Mouse (Mus musculus) lung, embryonic 16.5 days (tissue): ENCODE results near the gene Tnik. TPM values are rescaled to one million over a fixed set of nuclear protein-coding genes. Genes with fewer than 3 reads are reported as not detected.

Experiments used
- ATAC-seq: fragments of 200-750 bp; cut with Nextera tagmentation; 2 replicates; pipeline ENCODE4 v1.8.0; 2017; ENCODE audit warnings: low read depth, mild to moderate bottlenecking, moderate library complexity
- H3K27ac ChIP-seq: fragments of 300-500 bp; sonication (generic); 2 replicates; pipeline ENCODE4 v1.5.1; 2014; ENCODE audit warnings: mild to moderate bottlenecking, control low read depth, low read length
- H3K27me3 ChIP-seq: fragments of 300-500 bp; sonication (generic); 2 replicates; pipeline ENCODE4 v1.6.1; 2014; ENCODE audit warnings: low read depth, low read length, mixed read lengths; ENCODE audit not compliant: control insufficient read depth, insufficient read depth
- H3K36me3 ChIP-seq: fragments of 300-500 bp; sonication (generic); 2 replicates; pipeline ENCODE4 v1.6.1; 2014; ENCODE audit warnings: low read length; ENCODE audit not compliant: control insufficient read depth, insufficient read depth
- H3K4me1 ChIP-seq: fragments of 300-500 bp; sonication (generic); replicated peaks from 2 replicates; pipeline ENCODE4 v1.6.1; 2014; ENCODE audit warnings: low read length, mixed read lengths; ENCODE audit not compliant: control insufficient read depth, insufficient read depth
- H3K4me2 ChIP-seq: fragments of 300-500 bp; sonication (generic); 2 replicates; pipeline ENCODE4 v1.6.1; 2014; ENCODE audit warnings: low read depth, low read length, control low read depth
- H3K4me3 ChIP-seq: fragments of 300-500 bp; sonication (generic); 2 replicates; pipeline ENCODE4 v1.5.1; 2014; ENCODE audit warnings: mild to moderate bottlenecking, low read length, control low read depth
- H3K9ac ChIP-seq: fragments of 300-500 bp; sonication (generic); 2 replicates; pipeline ENCODE4 v1.6.1; 2014; ENCODE audit warnings: low read length, control low read depth
- H3K9me3 ChIP-seq: fragments of 300-500 bp; sonication (generic); 2 replicates; pipeline ENCODE4 v1.6.1; 2016; ENCODE audit warnings: low read length; ENCODE audit not compliant: control insufficient read depth
- WGBS: fragments of 180-500 bp; shearing (Covaris S2); extraction: QIAGEN DNeasy Blood & Tissue Kit; methylation state at CpG from one replicate; pipeline ENCODE4 v1.1.7; 2014; 5-methylcytosine and 5-hydroxymethylcytosine counted together
- polyA plus RNA-seq: library from polyadenylated mRNA; unstranded; fragments of >200 nt; fragmentation: Nextera tagmentation; extraction: Ambion mirVana; gene quantifications from 2 replicates; pipeline ENCODE4 v1.2.1, GENCODE M21; 2015

The Tnik gene
- polyA plus RNA-seq, 1 experiment from 2014 or later = 10.4 TPM

DNA sequence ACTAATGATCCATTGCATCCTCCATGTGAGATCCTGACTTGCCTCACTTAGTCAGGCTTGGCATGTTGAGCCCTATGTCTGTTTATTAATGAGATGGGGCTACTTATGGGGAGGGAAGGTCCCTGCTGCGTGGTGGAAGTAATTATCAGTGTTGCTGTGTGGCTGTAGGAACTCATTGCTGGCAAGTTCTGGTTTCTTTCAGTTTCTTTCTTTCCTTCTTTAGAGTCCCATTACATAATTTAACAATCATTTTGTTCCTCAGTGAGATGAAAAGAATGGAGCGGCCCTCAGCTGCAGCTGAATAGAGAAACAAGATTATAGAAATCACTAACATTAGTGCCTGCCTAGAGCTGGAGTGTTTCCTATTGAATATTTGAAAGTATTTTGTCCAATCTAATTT, 263.7 kb downstream of the Tnik start:
- Histone ChIP-seq H3K27ac (no peak overlapping the region), H3K9me3 (no peaks in the 10 kb centered on the region), H3K4me3 (no peak overlapping the region), H3K36me3 (no peaks in the 10 kb centered on the region), H3K4me2 (no peak overlapping the region), H3K9ac (no peak overlapping the region), H3K4me1 (peaks cover 7% of the 10 kb centered on the region; the same call in 1 of the 2 replicates), H3K27me3 (no peaks in the 10 kb centered on the region)
- ATAC-seq = no peak; the same call in 1 of the 2 replicates
- WGBS = 73% methylated on average over 2 of the region's 2 CpGs

DNA sequence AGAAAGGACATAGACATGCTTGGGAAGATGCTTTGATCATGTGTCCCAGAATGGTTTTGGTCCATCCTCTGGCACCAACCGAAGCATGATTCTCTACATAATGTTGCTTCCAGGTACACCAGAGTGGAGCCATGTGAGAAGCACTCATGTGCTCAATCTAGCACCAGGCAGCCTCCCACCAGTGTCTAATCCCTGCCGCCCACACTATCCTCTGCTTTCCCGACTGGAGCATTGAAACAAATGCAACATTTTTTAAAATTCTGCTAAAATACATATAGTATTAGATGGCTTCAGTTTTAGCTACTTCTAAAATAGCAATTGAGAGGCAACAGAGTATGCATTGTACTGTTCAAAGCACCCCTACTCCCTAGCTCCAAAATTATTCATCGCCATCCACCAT, 264.2 kb downstream of the Tnik start:
- no peak overlapping the region for H3K27ac ChIP-seq
- H3K4me2 ChIP-seq = no peak overlapping the region
- H3K4me1 ChIP-seq = peaks cover 7% of the 10 kb centered on the region; the same call in 1 of the 2 replicates
- 92% methylated on average over 4 of the region's 4 CpGs for WGBS
- no peaks in the 10 kb centered on the region for H3K27me3 ChIP-seq
- H3K9ac ChIP-seq = no peak overlapping the region
- no peak for ATAC-seq
- H3K4me3 ChIP-seq = no peak overlapping the region
- H3K36me3 ChIP-seq = no peaks in the 10 kb centered on the region
- H3K9me3 ChIP-seq = no peaks in the 10 kb centered on the region

DNA sequence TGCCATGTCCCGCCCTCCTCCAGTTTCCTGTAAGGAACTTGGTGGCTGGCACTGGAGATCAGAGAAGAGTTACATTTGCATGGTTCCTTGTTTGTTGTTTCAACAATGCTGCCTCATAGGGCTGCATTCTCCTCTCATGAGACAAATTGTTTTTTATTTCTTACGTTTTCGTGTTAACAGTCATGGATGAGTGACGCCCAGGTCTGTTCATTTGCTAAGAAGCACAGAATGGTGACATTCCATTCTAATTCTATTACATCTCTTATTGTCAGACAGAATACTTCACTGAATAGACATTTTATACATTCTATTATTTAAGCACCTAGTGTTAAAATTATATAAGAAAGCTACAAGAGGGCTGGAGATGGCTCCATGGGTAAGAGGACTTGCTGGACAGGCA, 266.5 kb downstream of the Tnik start:
- Histone ChIP-seq H3K9me3 (no peaks in the 10 kb centered on the region), H3K4me2 (no peak overlapping the region), H3K27me3 (no peaks in the 10 kb centered on the region), H3K4me1 (no peaks in the 10 kb centered on the region), H3K9ac (no peak overlapping the region), H3K36me3 (no peaks in the 10 kb centered on the region), H3K4me3 (no peak overlapping the region), H3K27ac (no peak overlapping the region)
- 90% methylated on average over 4 of the region's 4 CpGs for WGBS
- ATAC-seq = no peak

GRCm38 (mm10) chr3:28531294-28531956, 268.4 kb downstream of the Tnik start:
- no peak overlapping the region for H3K9ac ChIP-seq
- no peaks in the 10 kb centered on the region for H3K4me1 ChIP-seq
- H3K4me3 ChIP-seq = no peak overlapping the region
- H3K4me2 ChIP-seq = no peak overlapping the region
- ATAC-seq = no peak
- no peaks in the 10 kb centered on the region for H3K36me3 ChIP-seq
- no peak overlapping the region for H3K27ac ChIP-seq
- H3K9me3 ChIP-seq = no peaks in the 10 kb centered on the region
- H3K27me3 ChIP-seq = no peaks in the 10 kb centered on the region
- WGBS = 71% methylated on average over 15 of the region's 15 CpGs

DNA sequence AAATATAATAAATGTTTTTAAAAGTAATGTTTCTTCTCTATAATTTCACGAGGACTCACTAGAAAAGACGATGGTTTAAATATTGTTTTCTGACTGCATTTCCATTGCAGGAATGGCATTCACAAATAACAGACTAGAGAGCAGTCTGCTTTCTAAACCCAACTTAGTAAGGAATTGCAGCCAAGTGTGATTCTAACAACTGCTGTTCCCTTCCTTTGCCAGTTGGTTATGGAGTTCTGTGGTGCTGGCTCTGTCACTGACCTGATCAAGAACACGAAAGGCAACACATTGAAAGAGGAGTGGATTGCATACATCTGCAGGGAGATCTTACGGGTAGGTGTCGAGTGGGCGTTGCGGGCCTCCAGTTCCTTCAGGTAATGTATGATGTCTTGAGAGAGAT, 269.7 kb downstream of the Tnik start:
- H3K4me1 ChIP-seq = no peaks in the 10 kb centered on the region
- H3K4me3 ChIP-seq = no peak overlapping the region
- H3K9ac ChIP-seq = no peak overlapping the region
- H3K27me3 ChIP-seq = no peaks in the 10 kb centered on the region
- no peak overlapping the region for H3K27ac ChIP-seq
- H3K36me3 ChIP-seq = no peaks in the 10 kb centered on the region
- ATAC-seq = no peak
- WGBS = 92% methylated on average over 7 of the region's 7 CpGs
- H3K4me2 ChIP-seq = no peak overlapping the region
- H3K9me3 ChIP-seq = no peaks in the 10 kb centered on the region

DNA sequence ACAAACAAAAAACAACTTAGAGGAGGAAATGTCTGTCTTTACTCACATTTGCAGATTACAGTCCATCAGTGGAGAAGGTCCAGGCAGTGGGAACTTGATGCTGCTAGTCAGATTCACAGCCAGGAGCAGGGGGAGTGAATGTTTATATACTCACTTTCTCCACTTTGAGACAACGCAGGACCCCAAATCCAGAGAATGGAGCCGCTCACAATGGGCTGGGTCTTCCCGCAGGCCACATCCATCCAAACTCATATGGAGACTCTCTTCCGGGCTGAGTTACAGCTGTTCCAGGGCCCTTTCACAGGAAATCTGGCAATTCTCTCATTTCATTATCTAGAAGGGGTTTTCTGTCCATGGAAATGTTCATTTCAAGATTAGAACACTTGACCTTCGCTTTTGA, 277.1 kb downstream of the Tnik start:
- no peak overlapping the region for H3K4me3 ChIP-seq
- H3K36me3 ChIP-seq = no peaks in the 10 kb centered on the region
- no peak overlapping the region for H3K9ac ChIP-seq
- no peak overlapping the region for H3K27ac ChIP-seq
- WGBS = 82% methylated on average over 5 of the region's 5 CpGs
- no peak for ATAC-seq
- no peaks in the 10 kb centered on the region for H3K4me1 ChIP-seq
- H3K4me2 ChIP-seq = no peak overlapping the region
- no peaks in the 10 kb centered on the region for H3K9me3 ChIP-seq
- no peaks in the 10 kb centered on the region for H3K27me3 ChIP-seq

- 93% methylated on average over 3 of the region's 3 CpGs for WGBS
- H3K4me1 ChIP-seq = no peaks in the 10 kb centered on the region
These were observed 279.9 kb downstream of the Tnik start for GRCm38 (mm10) chr3:28542941-28543340.

GRCm38 (mm10) chr3:28543380-28543984, 280.5 kb downstream of the Tnik start:
- 65% methylated on average over 10 of the region's 10 CpGs for WGBS
- Histone ChIP-seq H3K36me3 (no peaks in the 10 kb centered on the region), H3K9me3 (no peaks in the 10 kb centered on the region), H3K9ac (no peak overlapping the region), H3K4me3 (no peak overlapping the region), H3K27ac (no peak overlapping the region), H3K4me2 (peak overlapping the region; percentile 28; the same call in 1 of the 2 replicates), H3K27me3 (no peaks in the 10 kb centered on the region), H3K4me1 (no peaks in the 10 kb centered on the region)
- ATAC-seq = peak; percentile 52; the same call in 1 of the 2 replicates

More at GRCm38 (mm10) chr3:28542941-28543340, 279.9 kb downstream of the Tnik start:
- Histone ChIP-seq H3K27ac (no peak overlapping the region), H3K27me3 (no peaks in the 10 kb centered on the region), H3K9me3 (no peaks in the 10 kb centered on the region), H3K4me3 (no peak overlapping the region), H3K9ac (no peak overlapping the region), H3K36me3 (no peaks in the 10 kb centered on the region), H3K4me2 (no peak overlapping the region)
- ATAC-seq = no peak

GRCm38 (mm10) chr3:28544345-28544869, 281.4 kb downstream of the Tnik start:
- Histone ChIP-seq H3K4me2 (no peak overlapping the region), H3K9ac (no peak overlapping the region), H3K27ac (no peak overlapping the region), H3K27me3 (no peaks in the 10 kb centered on the region), H3K4me3 (no peak overlapping the region), H3K4me1 (peaks cover 2% of the 10 kb centered on the region; the same call in 1 of the 2 replicates), H3K9me3 (no peaks in the 10 kb centered on the region), H3K36me3 (no peaks in the 10 kb centered on the region)
- WGBS = 45% methylated on average over 11 of the region's 11 CpGs
- no peak for ATAC-seq
